Mouse (Mus musculus): ENCODE data around the gene Gabbr2. TPM values are rescaled to one million over a fixed set of nuclear protein-coding genes. Genes with fewer than 3 reads are reported as not detected.

Gene Gabbr2
- polyA plus RNA-seq, 1 experiment from 2014 or later: 0.03 TPM

DNA sequence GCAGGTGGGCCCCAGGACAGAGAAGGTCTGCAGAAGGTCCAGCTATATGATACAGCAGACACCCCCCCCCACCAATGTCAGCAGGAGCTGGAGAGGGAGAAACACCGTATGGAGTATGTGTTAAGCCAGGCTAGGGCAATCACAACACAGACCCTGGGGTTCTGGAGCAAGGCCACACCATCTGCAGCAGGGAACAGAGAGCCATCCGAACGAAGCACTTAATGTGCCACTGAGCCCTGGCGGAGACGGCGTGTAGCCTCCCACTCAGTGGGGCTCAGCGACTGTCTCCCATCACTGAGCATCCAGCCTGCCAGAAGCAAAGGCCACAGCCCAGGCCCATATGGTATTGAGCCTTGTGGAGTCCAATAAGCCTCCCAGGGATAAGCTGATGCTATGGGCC, 33.7 kb downstream of the Gabbr2 start:
- 76% methylated on average over 7 of the region's 7 CpGs for whole genome bisulfite sequencing
- Histone ChIP-seq H3K4me2 (ENCODE audit: low read depth, low read length) (no peak overlapping the region), H3K4me3 (ENCODE audit: low read length) (no peak overlapping the region), H3K36me3 (ENCODE audit: control insufficient read depth, insufficient read depth) (no peaks in the 10 kb centered on the region), H3K27me3 (ENCODE audit: control insufficient read depth, insufficient read depth, low read length) (no peaks in the 10 kb centered on the region; the same call in 1 of the 2 replicates), H3K9ac (ENCODE audit: low read length) (no peak overlapping the region), H3K4me1 (ENCODE audit: control insufficient read depth, insufficient read depth, low read length) (no peaks in the 10 kb centered on the region), H3K9me3 (replicated peaks; ENCODE audit: control insufficient read depth, low read length) (no peaks in the 10 kb centered on the region), H3K27ac (ENCODE audit: low read length) (no peak overlapping the region)
- ATAC-seq (replicated peaks; ENCODE audit: extremely low read depth, insufficient read depth, low FRiP score): no peak

GRCm38 (mm10) chr4:46956966-46957365, 34.7 kb downstream of the Gabbr2 start:
- H3K4me2 ChIP-seq (ENCODE audit: low read depth, low read length): no peak overlapping the region
- WGBS: 68% methylated on average over 4 of the region's 4 CpGs
- H3K4me3 ChIP-seq (ENCODE audit: low read length): no peak overlapping the region
- ATAC-seq (replicated peaks; ENCODE audit: extremely low read depth, insufficient read depth, low FRiP score): no peak
- no peaks in the 10 kb centered on the region for H3K36me3 ChIP-seq (ENCODE audit: control insufficient read depth, insufficient read depth)
- H3K9me3 ChIP-seq (replicated peaks; ENCODE audit: control insufficient read depth, low read length): no peaks in the 10 kb centered on the region
- H3K9ac ChIP-seq (ENCODE audit: low read length): no peak overlapping the region
- H3K27me3 ChIP-seq (ENCODE audit: control insufficient read depth, insufficient read depth, low read length): no peaks in the 10 kb centered on the region; the same call in 1 of the 2 replicates
- no peaks in the 10 kb centered on the region for H3K4me1 ChIP-seq (ENCODE audit: control insufficient read depth, insufficient read depth, low read length)
- H3K27ac ChIP-seq (ENCODE audit: low read length): no peak overlapping the region

- Histone ChIP-seq H3K4me2 (ENCODE audit: low read depth, low read length) (no peak overlapping the region), H3K4me1 (ENCODE audit: control insufficient read depth, insufficient read depth, low read length) (no peaks in the 10 kb centered on the region), H3K9ac (ENCODE audit: low read length) (no peak overlapping the region), H3K27me3 (ENCODE audit: control insufficient read depth, insufficient read depth, low read length) (no peaks in the 10 kb centered on the region; the same call in 1 of the 2 replicates), H3K27ac (ENCODE audit: low read length) (no peak overlapping the region), H3K4me3 (ENCODE audit: low read length) (no peak overlapping the region), H3K36me3 (ENCODE audit: control insufficient read depth, insufficient read depth) (no peaks in the 10 kb centered on the region), H3K9me3 (replicated peaks; ENCODE audit: control insufficient read depth, low read length) (no peaks in the 10 kb centered on the region)
- no peak for ATAC-seq (replicated peaks; ENCODE audit: extremely low read depth, insufficient read depth, low FRiP score)
- WGBS: 89% methylated on average over 7 of the region's 7 CpGs
These were observed 38.7 kb downstream of the Gabbr2 start for GRCm38 (mm10) chr4:46953021-46953420.

DNA sequence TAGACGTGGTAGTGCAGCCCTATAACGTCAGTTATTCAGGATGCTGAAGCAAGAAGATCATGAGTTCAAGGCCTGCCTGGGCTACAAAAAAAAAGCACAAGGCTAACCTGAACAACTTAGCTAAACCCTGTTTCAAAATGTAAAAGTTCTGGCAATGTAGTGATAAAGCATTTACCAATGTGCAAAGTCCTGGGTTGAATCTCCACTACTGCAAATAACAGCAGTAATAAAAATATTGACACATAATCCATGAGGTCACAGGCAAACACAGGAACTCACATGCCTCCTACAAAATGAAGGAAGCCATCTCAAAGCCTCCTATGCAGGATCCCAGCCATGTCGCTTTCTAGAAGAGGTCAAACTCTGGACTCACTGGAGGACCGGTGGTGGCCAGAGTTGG, 39.1 kb downstream of the Gabbr2 start:
- Histone ChIP-seq H3K4me1 (ENCODE audit: control insufficient read depth, insufficient read depth, low read length) (no peaks in the 10 kb centered on the region), H3K27ac (ENCODE audit: low read length) (no peak overlapping the region), H3K36me3 (ENCODE audit: control insufficient read depth, insufficient read depth) (no peaks in the 10 kb centered on the region), H3K9me3 (replicated peaks; ENCODE audit: control insufficient read depth, low read length) (no peaks in the 10 kb centered on the region), H3K9ac (ENCODE audit: low read length) (no peak overlapping the region), H3K4me3 (ENCODE audit: low read length) (no peak overlapping the region), H3K27me3 (ENCODE audit: control insufficient read depth, insufficient read depth, low read length) (no peaks in the 10 kb centered on the region; the same call in 1 of the 2 replicates), H3K4me2 (ENCODE audit: low read depth, low read length) (no peak overlapping the region)
- 76% methylated on average over 4 of the region's 4 CpGs for WGBS
- no peak for ATAC-seq (replicated peaks; ENCODE audit: extremely low read depth, insufficient read depth, low FRiP score)

DNA sequence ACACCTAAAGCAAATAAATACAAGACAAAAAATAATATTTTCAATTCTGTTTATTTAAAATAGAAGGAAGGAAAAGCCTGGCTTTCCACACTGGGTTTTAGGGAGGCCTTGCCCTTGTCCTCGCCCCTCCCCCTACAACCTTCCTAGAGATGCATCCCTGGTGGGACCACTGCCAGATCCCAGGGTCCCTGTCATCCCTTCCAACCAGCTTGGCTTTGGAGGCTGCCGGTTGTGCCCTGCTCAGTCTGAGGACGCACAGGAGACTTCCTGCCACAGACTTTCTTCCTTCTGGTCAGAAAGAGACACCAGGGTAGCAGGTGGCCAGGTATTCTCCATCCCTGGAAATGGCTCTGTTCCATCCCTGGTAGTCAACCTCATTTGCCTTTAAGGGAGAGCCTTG, 57.4 kb downstream of the Gabbr2 start:
- no peaks in the 10 kb centered on the region for H3K4me1 ChIP-seq (ENCODE audit: control insufficient read depth, insufficient read depth, low read length)
- no peaks in the 10 kb centered on the region for H3K27me3 ChIP-seq (ENCODE audit: control insufficient read depth, insufficient read depth, low read length)
- no peaks in the 10 kb centered on the region for H3K36me3 ChIP-seq (ENCODE audit: control insufficient read depth, insufficient read depth)
- no peak overlapping the region for H3K27ac ChIP-seq (ENCODE audit: low read length)
- no peak overlapping the region for H3K9ac ChIP-seq (ENCODE audit: low read length)
- H3K9me3 ChIP-seq (replicated peaks; ENCODE audit: control insufficient read depth, low read length): no peaks in the 10 kb centered on the region
- H3K4me3 ChIP-seq (ENCODE audit: low read length): no peak overlapping the region
- 73% methylated on average over 3 of the region's 3 CpGs for WGBS
- no peak for ATAC-seq (replicated peaks; ENCODE audit: extremely low read depth, insufficient read depth, low FRiP score)
- no peak overlapping the region for H3K4me2 ChIP-seq (ENCODE audit: low read depth, low read length)

- Histone ChIP-seq H3K27me3 (ENCODE audit: control insufficient read depth, insufficient read depth, low read length) (no peaks in the 10 kb centered on the region), H3K4me3 (ENCODE audit: low read length) (no peak overlapping the region), H3K9me3 (replicated peaks; ENCODE audit: control insufficient read depth, low read length) (no peaks in the 10 kb centered on the region), H3K27ac (ENCODE audit: low read length) (no peak overlapping the region), H3K4me1 (ENCODE audit: control insufficient read depth, insufficient read depth, low read length) (no peaks in the 10 kb centered on the region), H3K9ac (ENCODE audit: low read length) (no peak overlapping the region), H3K36me3 (ENCODE audit: control insufficient read depth, insufficient read depth) (no peaks in the 10 kb centered on the region), H3K4me2 (ENCODE audit: low read depth, low read length) (no peak overlapping the region)
- no peak for ATAC-seq (replicated peaks; ENCODE audit: extremely low read depth, insufficient read depth, low FRiP score)
- 45% methylated on average over 2 of the region's 2 CpGs for WGBS
These were observed 58.1 kb downstream of the Gabbr2 start for GRCm38 (mm10) chr4:46933590-46933989.

- no peak overlapping the region for H3K4me2 ChIP-seq (ENCODE audit: low read depth, low read length)
- ATAC-seq (replicated peaks; ENCODE audit: extremely low read depth, insufficient read depth, low FRiP score): no peak
- no peak overlapping the region for H3K4me3 ChIP-seq (ENCODE audit: low read length)
- H3K4me1 ChIP-seq (ENCODE audit: control insufficient read depth, insufficient read depth, low read length): no peaks in the 10 kb centered on the region
- no peaks in the 10 kb centered on the region for H3K36me3 ChIP-seq (ENCODE audit: control insufficient read depth, insufficient read depth)
- 74% methylated on average over 9 of the region's 9 CpGs for WGBS
- H3K27me3 ChIP-seq (ENCODE audit: control insufficient read depth, insufficient read depth, low read length): no peaks in the 10 kb centered on the region
- no peaks in the 10 kb centered on the region for H3K9me3 ChIP-seq (replicated peaks; ENCODE audit: control insufficient read depth, low read length)
- no peak overlapping the region for H3K27ac ChIP-seq (ENCODE audit: low read length)
- no peak overlapping the region for H3K9ac ChIP-seq (ENCODE audit: low read length)
These were observed 59.8 kb downstream of the Gabbr2 start for GRCm38 (mm10) chr4:46931706-46932397.

DNA sequence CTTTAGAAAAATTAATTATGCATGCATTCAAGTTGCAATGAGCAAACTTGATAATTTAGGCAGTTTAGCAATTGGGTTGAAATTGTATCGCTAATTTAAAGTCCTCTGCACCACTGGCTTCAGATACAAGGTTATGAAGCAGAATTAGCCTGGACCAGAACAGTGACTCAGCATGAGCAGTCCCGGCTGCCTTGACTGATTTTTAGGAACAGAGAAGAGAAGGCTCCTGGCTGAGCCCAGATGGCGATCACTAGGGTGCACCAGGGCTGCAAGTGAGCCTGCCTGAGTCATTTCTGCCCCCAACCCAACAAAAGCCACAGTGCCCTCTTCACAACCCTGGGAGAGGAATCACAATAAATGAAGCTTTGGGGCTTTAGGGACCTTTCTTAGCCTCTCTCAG, 63.6 kb downstream of the Gabbr2 start:
- H3K9me3 ChIP-seq (replicated peaks; ENCODE audit: control insufficient read depth, low read length): no peaks in the 10 kb centered on the region
- no peak overlapping the region for H3K4me2 ChIP-seq (ENCODE audit: low read depth, low read length)
- no peak overlapping the region for H3K9ac ChIP-seq (ENCODE audit: low read length)
- H3K36me3 ChIP-seq (ENCODE audit: control insufficient read depth, insufficient read depth): no peaks in the 10 kb centered on the region
- ATAC-seq (replicated peaks; ENCODE audit: extremely low read depth, insufficient read depth, low FRiP score): no peak
- H3K27me3 ChIP-seq (ENCODE audit: control insufficient read depth, insufficient read depth, low read length): no peaks in the 10 kb centered on the region
- H3K4me3 ChIP-seq (ENCODE audit: low read length): no peak overlapping the region
- H3K27ac ChIP-seq (ENCODE audit: low read length): no peak overlapping the region
- no peaks in the 10 kb centered on the region for H3K4me1 ChIP-seq (ENCODE audit: control insufficient read depth, insufficient read depth, low read length)
- WGBS: 63% methylated on average over 3 of the region's 3 CpGs

GRCm38 (mm10) chr4:46919144-46919543, 72.5 kb downstream of the Gabbr2 start:
- Histone ChIP-seq H3K9me3 (replicated peaks; ENCODE audit: control insufficient read depth, low read length) (no peaks in the 10 kb centered on the region), H3K36me3 (ENCODE audit: control insufficient read depth, insufficient read depth) (no peaks in the 10 kb centered on the region), H3K4me2 (ENCODE audit: low read depth, low read length) (no peak overlapping the region), H3K9ac (ENCODE audit: low read length) (no peak overlapping the region), H3K4me1 (ENCODE audit: control insufficient read depth, insufficient read depth, low read length) (no peaks in the 10 kb centered on the region), H3K4me3 (ENCODE audit: low read length) (no peak overlapping the region), H3K27ac (ENCODE audit: low read length) (no peak overlapping the region), H3K27me3 (ENCODE audit: control insufficient read depth, insufficient read depth, low read length) (no peaks in the 10 kb centered on the region)
- ATAC-seq (replicated peaks; ENCODE audit: extremely low read depth, insufficient read depth, low FRiP score): no peak
- WGBS: 55% methylated on average over 8 of the region's 8 CpGs

Measured in heart, embryonic 16.5 days (tissue).